Mouse (Mus musculus): ENCODE measurements around the gene Myo9a.

- TF ChIP-seq CTCF (IDR thresholded peaks at IDR 0.05; ENCODE audit: low read depth, low read length) = no peak
- TF ChIP-seq GATA1 (IDR thresholded peaks at IDR 0.05; ENCODE audit: borderline replicate concordance, low read length) = no peak
These were observed 200.5 kb downstream of the Myo9a start for GRCm38 (mm10) chr9:59951001-59951750.
